Mouse (Mus musculus) hindbrain, embryonic 10.5 days (tissue): ENCODE data around the gene Gm37240. TPM values are rescaled to one million over a fixed set of nuclear protein-coding genes. Genes with fewer than 3 reads are reported as not detected.

ENCODE experiments used
- DNase-seq: peaks from one replicate; pipeline ENCODE4 v3.0.0-alpha.2; 2017; ENCODE audit warnings: low spot score
- H3K27ac ChIP-seq: fragments of 300-500 bp; sonication (generic); 2 replicates; pipeline ENCODE4 v1.5.1; 2016; ENCODE audit warnings: mild to moderate bottlenecking, moderate library complexity
- H3K27me3 ChIP-seq: fragments of 300-500 bp; sonication (generic); 2 replicates; pipeline ENCODE4 v1.6.1; 2016; ENCODE audit warnings: mild to moderate bottlenecking; ENCODE audit not compliant: poor library complexity, insufficient read depth, severe bottlenecking
- H3K36me3 ChIP-seq: fragments of 300-500 bp; sonication (generic); 2 replicates; pipeline ENCODE4 v1.6.1; 2016; ENCODE audit warnings: mild to moderate bottlenecking, moderate library complexity
- H3K4me1 ChIP-seq: fragments of 300-500 bp; sonication (generic); replicated peaks from 2 replicates; pipeline ENCODE4 v1.6.1; 2016; ENCODE audit warnings: mild to moderate bottlenecking
- H3K4me3 ChIP-seq: fragments of 300-500 bp; sonication (generic); 2 replicates; pipeline ENCODE4 v1.5.1; 2016; ENCODE audit warnings: mild to moderate bottlenecking, moderate library complexity
- H3K9me3 ChIP-seq: fragments of 300-500 bp; sonication (generic); 2 replicates; pipeline ENCODE4 v1.6.1; 2016; ENCODE audit warnings: mild to moderate bottlenecking, moderate library complexity
- WGBS: fragments of 180-500 bp; shearing (Covaris S2); methylation state at CpG from one replicate; pipeline ENCODE4 v1.1.7; 2016; 5-methylcytosine and 5-hydroxymethylcytosine counted together
- polyA plus RNA-seq: library from polyadenylated mRNA; unstranded; fragments of >200 nt; fragmentation: Nextera tagmentation; extraction: Ambion mirVana; gene quantifications from 2 replicates; pipeline ENCODE4 v1.2.1, GENCODE M21; 2016

The Gm37240 gene
- polyA plus RNA-seq, 1 experiment from 2014 or later: 1.4 TPM

DNA sequence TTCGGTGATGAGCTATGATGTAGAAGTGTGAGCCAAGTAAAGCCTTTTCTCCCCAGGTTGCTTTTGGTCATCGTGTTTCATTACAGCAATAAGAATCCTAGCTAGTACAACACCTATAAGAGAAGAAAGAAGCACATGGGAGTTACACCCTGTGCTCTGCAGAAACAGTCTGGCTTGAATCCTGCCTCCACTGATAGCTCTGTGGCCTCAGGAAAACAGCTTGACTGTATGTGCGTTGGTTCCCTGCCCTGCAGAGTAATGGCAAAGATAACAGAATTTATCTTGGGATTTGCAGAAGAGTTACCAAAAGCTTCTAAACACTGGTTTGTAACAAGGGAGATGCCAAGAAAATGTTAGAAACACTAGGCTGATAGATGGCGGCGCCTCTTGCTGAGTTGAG, 75.3 kb downstream of the Gm37240 start:
- no peak overlapping the region for H3K4me3 ChIP-seq
- H3K9me3 ChIP-seq: no peaks in the 10 kb centered on the region
- WGBS: 92% methylated on average over 5 of the region's 5 CpGs
- no peak for DNase-seq
- no peaks in the 10 kb centered on the region for H3K27me3 ChIP-seq
- peaks cover 5% of the 10 kb centered on the region; the same call in 1 of the 2 replicates for H3K4me1 ChIP-seq
- no peaks in the 10 kb centered on the region for H3K36me3 ChIP-seq
- H3K27ac ChIP-seq: no peak overlapping the region

- DNase-seq: no peak
These were observed 94.2 kb downstream of the Gm37240 start for GRCm38 (mm10) chr3:85793166-85793565.

GRCm38 (mm10) chr3:85789748-85790147, 97.6 kb downstream of the Gm37240 start:
- WGBS: 73% methylated on average over 4 of the region's 4 CpGs
- no peak for DNase-seq

More at GRCm38 (mm10) chr3:85793166-85793565, 94.2 kb downstream of the Gm37240 start:
- 60% methylated on average over 1 of the region's 1 CpGs for WGBS
- H3K36me3 ChIP-seq: no peaks in the 10 kb centered on the region
- 0 out of 2 replicates have a peak, but pooled peaks cover 3% of the 10 kb centered on the region for H3K4me1 ChIP-seq
- H3K4me3 ChIP-seq: no peak overlapping the region
- no peak overlapping the region for H3K27ac ChIP-seq
- no peaks in the 10 kb centered on the region for H3K9me3 ChIP-seq
- no peaks in the 10 kb centered on the region for H3K27me3 ChIP-seq

DNA sequence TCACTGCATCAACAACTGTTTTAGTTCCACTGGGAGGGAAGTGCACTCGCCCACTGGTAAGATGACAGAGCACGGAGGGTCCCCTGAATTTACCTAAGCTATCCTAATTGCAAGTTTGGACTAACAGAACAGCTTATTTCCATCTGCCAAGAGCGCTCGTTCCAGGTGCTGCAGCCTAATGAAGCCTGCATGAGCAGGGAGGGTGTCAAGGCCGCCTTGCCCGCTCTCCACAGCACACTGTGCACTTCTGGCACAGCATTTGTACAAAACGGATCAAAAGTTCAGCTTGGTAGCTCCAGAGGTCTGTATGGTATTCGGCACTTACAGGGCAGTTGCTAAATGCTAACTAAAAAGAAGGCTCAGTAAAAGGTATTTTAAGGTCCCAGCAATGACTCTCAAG, 100.8 kb downstream of the Gm37240 start:
- Histone ChIP-seq H3K4me1 (0 out of 2 replicates have a peak, but pooled peaks cover 3% of the 10 kb centered on the region), H3K27me3 (no peaks in the 10 kb centered on the region)
- 81% methylated on average over 8 of the region's 8 CpGs for WGBS

More at GRCm38 (mm10) chr3:85789748-85790147, 97.6 kb downstream of the Gm37240 start:
- H3K4me1 ChIP-seq: 0 out of 2 replicates have a peak, but pooled peaks cover 3% of the 10 kb centered on the region
- H3K4me3 ChIP-seq: no peak overlapping the region
- H3K36me3 ChIP-seq: no peaks in the 10 kb centered on the region
- no peaks in the 10 kb centered on the region for H3K9me3 ChIP-seq
- H3K27me3 ChIP-seq: no peaks in the 10 kb centered on the region
- no peak overlapping the region for H3K27ac ChIP-seq

GRCm38 (mm10) chr3:85780906-85781305, 106.4 kb downstream of the Gm37240 start:
- no peak for DNase-seq

More for the DNA sequence above, 100.8 kb downstream of the Gm37240 start:
- Histone ChIP-seq H3K27ac (no peak overlapping the region), H3K36me3 (no peaks in the 10 kb centered on the region), H3K4me3 (no peak overlapping the region), H3K9me3 (no peaks in the 10 kb centered on the region)
- no peak for DNase-seq

DNA sequence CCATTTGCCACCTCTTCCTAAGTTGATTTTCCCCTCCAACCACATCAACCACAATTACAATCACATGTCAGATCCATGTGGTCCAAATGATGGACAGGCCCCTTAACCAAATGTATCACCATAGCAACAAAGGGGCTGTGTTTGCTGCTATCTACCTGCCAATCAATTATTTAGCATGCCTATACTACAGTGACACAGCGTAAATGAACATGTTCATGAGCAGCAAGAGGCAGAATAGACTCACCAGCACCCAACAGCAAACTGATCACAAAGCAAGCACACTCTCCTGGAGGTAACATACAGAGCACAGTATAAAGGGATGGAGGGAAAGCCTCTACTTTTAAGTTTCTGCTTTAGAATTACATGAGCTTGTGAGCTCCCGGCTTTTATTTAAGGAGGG, 107.0 kb downstream of the Gm37240 start:
- WGBS: 72% methylated on average over 2 of the region's 2 CpGs
- Histone ChIP-seq H3K4me1 (no peaks in the 10 kb centered on the region), H3K9me3 (no peaks in the 10 kb centered on the region), H3K36me3 (no peaks in the 10 kb centered on the region), H3K27ac (no peak overlapping the region), H3K27me3 (no peaks in the 10 kb centered on the region), H3K4me3 (no peak overlapping the region)
- DNase-seq: no peak

More at GRCm38 (mm10) chr3:85780906-85781305, 106.4 kb downstream of the Gm37240 start:
- no peaks in the 10 kb centered on the region for H3K4me1 ChIP-seq
- no peaks in the 10 kb centered on the region for H3K9me3 ChIP-seq
- no peaks in the 10 kb centered on the region for H3K36me3 ChIP-seq
- no peaks in the 10 kb centered on the region for H3K27me3 ChIP-seq
- no peak overlapping the region for H3K4me3 ChIP-seq
- H3K27ac ChIP-seq: no peak overlapping the region
- WGBS: 85% methylated on average over 7 of the region's 7 CpGs

DNA sequence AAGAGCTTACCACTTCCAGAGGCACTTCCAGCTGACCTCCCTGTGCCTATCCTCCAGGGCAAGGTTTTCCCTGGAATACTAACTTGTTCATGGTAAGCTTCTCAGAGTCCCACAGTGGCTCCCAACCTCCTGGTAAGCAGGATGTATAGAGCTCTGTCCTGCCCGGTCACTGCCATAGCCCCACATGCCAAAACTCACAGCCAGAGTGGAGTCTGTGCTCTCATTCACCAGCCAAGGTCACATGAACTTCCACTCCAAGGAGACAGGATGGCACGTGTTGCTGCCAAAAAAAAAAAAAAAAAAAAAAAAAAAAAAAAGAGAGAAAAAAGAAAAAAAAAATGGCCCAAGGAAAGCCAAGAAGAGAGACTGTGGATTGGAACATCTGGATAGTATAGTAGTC, 109.5 kb downstream of the Gm37240 start:
- DNase-seq: no peak
- no peaks in the 10 kb centered on the region for H3K27me3 ChIP-seq
- no peak overlapping the region for H3K4me3 ChIP-seq
- H3K27ac ChIP-seq: no peak overlapping the region
- no peaks in the 10 kb centered on the region for H3K36me3 ChIP-seq
- no peaks in the 10 kb centered on the region for H3K4me1 ChIP-seq
- no peaks in the 10 kb centered on the region for H3K9me3 ChIP-seq
- WGBS: 80% methylated on average over 2 of the region's 2 CpGs

DNA sequence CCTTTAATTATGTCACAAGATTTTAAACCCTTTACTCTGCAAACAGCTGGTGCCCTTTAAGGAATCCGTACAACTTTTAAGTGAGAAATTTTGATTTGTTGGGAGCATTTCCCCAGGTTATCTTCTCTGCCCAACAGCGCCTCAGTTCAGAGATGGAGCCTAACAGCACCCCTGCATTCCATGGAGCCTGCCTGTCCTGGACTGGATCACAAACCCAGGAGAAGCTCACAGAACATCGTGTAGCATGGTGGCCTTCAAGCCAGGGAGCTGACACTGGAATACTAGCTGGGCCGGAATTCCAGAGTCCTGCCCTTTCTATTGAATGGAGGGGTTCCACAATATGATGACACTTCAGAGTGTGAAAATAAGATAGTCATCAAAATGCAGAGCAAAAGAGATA, 110.0 kb downstream of the Gm37240 start:
- WGBS: 80% methylated on average over 4 of the region's 4 CpGs
- no peak for DNase-seq
- H3K27me3 ChIP-seq: no peaks in the 10 kb centered on the region
- H3K4me3 ChIP-seq: no peak overlapping the region
- no peaks in the 10 kb centered on the region for H3K9me3 ChIP-seq
- H3K36me3 ChIP-seq: no peaks in the 10 kb centered on the region
- H3K4me1 ChIP-seq: no peaks in the 10 kb centered on the region
- no peak overlapping the region for H3K27ac ChIP-seq

DNA sequence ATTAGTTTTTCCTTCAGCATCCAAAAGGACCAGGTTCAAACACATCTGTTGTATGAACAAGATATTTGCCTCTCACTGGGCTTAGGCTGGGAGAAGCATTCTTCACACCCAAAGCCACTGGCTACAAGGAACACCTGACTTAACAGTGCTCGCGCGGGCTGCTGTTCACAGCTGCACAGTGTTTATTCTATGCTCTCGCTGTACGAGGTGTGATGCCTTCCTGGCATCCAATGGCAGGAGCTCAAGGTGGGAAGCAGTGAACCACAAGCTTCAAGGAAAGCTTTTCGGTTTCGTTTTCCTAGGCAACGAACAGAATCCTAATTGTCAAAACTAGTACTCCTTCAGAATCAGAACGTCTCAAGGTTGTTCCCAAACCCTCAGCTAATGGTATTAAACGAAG, 110.6 kb downstream of the Gm37240 start:
- Histone ChIP-seq H3K27ac (no peak overlapping the region), H3K4me1 (no peaks in the 10 kb centered on the region), H3K9me3 (no peaks in the 10 kb centered on the region), H3K27me3 (no peaks in the 10 kb centered on the region), H3K36me3 (no peaks in the 10 kb centered on the region), H3K4me3 (no peak overlapping the region)
- WGBS: 83% methylated on average over 10 of the region's 10 CpGs
- DNase-seq: no peak

DNA sequence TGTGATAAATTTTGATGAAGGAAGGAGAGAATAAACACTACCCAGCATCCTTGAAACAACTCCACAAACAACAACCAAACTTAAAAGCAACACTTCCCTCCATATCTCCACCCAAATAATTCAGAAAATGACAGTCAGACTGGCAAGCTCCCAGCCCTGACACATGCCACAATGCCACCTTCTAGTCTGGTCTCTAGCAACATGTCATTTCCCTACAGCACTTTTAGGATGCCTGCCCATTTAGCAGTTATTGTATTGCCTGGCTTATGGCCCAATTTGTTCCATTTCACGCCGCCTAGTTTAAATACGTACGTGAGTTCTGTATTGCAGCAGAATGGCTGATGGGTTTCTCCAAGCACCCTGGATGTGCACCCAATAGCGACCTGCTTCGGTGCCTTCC, 111.2 kb downstream of the Gm37240 start:
- no peaks in the 10 kb centered on the region for H3K27me3 ChIP-seq
- H3K36me3 ChIP-seq: no peaks in the 10 kb centered on the region
- no peak overlapping the region for H3K4me3 ChIP-seq
- 92% methylated on average over 6 of the region's 6 CpGs for WGBS
- no peak overlapping the region for H3K27ac ChIP-seq
- no peak for DNase-seq
- no peaks in the 10 kb centered on the region for H3K4me1 ChIP-seq
- H3K9me3 ChIP-seq: no peaks in the 10 kb centered on the region

GRCm38 (mm10) chr3:85773886-85774285, 113.4 kb downstream of the Gm37240 start:
- Histone ChIP-seq H3K36me3 (no peaks in the 10 kb centered on the region), H3K4me1 (no peaks in the 10 kb centered on the region), H3K27me3 (no peaks in the 10 kb centered on the region), H3K9me3 (no peaks in the 10 kb centered on the region), H3K27ac (no peak overlapping the region), H3K4me3 (no peak overlapping the region)
- no peak for DNase-seq
- 81% methylated on average over 4 of the region's 4 CpGs for WGBS

DNA sequence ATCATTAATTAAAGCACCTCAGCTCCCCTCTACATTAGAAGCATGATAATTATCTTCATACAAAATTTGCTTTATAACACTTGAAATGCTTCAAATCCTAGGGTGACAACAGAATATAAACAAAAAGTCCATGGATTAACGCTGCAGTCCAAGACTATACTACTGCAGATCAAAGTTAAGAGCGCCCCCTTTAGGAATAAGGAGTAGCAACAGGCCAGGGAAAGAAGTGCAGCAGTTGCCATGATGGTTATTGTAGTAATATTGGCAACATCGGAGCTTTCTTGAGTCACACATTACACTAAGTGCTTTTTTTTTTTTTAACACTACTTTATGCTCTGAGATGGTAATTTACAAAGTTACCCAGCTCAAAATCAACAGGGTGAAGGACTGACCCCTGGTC, 113.9 kb downstream of the Gm37240 start:
- Histone ChIP-seq H3K4me3 (no peak overlapping the region), H3K4me1 (no peaks in the 10 kb centered on the region), H3K9me3 (no peaks in the 10 kb centered on the region), H3K27ac (no peak overlapping the region), H3K36me3 (no peaks in the 10 kb centered on the region), H3K27me3 (no peaks in the 10 kb centered on the region)
- WGBS: 50% methylated on average over 3 of the region's 3 CpGs
- DNase-seq: no peak

- Histone ChIP-seq H3K9me3 (no peaks in the 10 kb centered on the region), H3K4me3 (no peak overlapping the region), H3K36me3 (no peaks in the 10 kb centered on the region), H3K27ac (no peak overlapping the region), H3K4me1 (no peaks in the 10 kb centered on the region), H3K27me3 (no peaks in the 10 kb centered on the region)
- no peak for DNase-seq
- 76% methylated on average over 7 of the region's 7 CpGs for WGBS
These were observed 122.4 kb downstream of the Gm37240 start for GRCm38 (mm10) chr3:85764937-85765337.
